Mouse (Mus musculus) lung, postnatal 4 days (tissue): ENCODE measurements around the gene Avpr1b.

Source experiments
- DNase-seq, 2 experiments: peaks; one replicate each; pipeline ENCODE4 v3.0.0; 2021

The Avpr1b gene

DNA sequence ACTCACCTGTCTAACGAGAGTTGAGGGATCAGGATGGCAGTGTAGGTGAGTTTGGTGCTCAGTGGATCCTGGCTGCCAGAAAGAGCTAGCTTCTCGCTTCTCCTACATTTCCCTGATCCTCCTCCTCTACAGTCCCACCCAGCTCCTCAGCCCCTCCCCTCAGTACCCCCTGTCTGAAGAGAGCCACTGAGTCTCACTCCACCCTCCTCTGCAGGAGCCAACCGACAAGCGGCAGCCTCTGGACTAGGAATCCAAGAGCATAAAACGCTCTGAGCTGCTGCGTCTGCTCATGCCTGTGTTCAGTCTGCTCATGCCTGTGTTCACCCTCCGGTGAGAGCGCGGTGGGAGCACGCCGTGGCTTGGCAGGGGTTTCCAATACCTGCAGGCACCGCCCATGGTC lies at the start of gene Avpr1b:
Gene Avpr1b, plus strand, starts transcription at position 335 of the 400 bp plus-strand sequence.
- no peak for DNase-seq

DNA sequence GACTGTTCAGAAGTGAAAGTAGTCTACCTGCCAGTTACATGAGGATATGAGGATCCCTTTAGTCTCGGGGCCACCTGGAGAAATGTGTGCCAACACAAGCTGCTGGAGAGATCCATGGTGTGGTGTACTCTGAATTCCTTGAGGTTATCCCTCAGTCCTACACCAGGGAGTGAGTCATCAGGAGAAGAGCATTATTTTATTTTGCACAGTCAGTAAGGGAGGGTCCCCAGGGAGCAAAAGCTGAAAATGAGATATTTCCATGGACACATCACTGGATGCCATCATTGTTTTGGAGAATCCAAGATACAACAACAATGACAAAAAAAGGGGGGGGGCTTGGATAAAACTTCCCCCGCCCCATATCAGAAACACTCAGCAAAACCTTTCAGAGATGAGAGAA lies 47.1 kb upstream of the Avpr1b start:
- no peak for DNase-seq

DNA sequence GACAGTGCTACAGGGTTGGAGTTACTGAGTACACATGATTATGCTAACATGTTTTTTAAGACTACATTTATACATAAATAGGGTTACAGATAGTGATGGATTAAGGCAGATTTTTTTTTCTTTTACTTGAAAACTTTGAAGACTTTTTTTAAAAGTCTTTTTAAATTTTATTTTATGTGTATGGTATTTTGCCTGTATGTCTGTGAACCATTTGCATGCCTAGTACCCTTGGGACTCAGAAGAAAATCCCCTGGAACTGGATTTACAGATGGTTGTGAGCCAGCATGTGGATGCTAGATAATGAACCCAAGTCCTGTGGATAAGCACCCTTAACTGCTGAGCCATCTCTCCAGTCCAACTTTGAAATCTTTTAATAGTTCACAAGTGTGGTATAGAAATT lies 45.6 kb upstream of the Avpr1b start:
- DNase-seq, result no peak

DNA sequence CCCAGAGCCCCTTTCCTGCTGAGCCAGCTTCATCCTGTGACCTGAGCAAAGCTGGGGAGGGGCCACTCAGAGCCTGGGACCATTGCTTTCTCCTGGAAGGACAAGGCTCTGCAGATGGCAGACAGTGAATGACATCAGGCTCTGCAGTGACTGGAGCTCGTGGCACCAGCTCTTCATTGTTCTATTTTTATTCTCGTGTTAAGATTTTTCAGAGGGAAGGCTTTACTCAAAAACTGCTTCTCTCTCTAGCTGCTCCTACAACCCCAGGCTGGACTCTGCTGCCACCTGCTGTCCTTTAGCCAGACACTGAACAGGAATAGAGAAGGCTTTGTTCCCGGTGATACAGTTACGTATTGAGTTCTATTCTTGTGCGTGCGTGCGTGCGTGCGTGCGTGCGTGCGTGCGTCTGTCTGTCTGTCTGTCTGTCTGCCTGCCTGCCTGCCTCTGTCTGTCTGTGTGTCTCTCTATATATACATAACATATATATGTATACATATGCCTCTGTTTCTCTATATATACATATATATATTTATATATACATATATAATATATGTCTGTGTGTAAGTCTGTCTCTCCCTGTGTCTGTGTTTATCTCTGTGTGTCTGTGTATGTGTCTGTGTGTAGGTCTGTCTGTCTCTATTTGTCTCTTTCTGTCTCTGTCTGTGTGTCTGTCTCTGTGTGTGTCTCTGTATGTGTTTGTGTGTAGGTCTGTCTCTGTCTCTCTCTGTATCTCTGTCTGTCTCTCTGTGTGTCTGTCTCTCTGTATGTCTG lies 43.8 kb upstream of the Avpr1b start:
- peak; percentile 76 to 84 for DNase-seq

DNA sequence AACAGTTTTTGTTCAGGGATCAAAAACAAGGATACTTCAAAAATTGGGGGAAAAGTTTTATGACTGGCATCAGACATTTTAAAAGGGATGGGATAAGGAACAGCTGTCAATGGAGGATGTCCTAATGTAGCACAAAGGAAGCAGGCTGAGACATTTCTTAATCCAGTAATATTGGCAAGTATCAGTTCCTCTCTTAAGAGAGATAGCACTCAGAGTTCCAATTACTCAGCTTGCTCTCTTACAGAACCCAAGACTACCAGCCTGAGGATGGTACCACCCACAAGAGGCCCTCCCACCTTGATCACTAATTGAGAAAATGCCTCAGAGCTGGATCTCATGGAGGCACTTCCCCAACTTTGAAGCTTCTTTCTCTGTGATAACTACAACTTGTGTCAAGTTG lies 38.5 kb upstream of the Avpr1b start:
- DNase-seq, result no peak

DNA sequence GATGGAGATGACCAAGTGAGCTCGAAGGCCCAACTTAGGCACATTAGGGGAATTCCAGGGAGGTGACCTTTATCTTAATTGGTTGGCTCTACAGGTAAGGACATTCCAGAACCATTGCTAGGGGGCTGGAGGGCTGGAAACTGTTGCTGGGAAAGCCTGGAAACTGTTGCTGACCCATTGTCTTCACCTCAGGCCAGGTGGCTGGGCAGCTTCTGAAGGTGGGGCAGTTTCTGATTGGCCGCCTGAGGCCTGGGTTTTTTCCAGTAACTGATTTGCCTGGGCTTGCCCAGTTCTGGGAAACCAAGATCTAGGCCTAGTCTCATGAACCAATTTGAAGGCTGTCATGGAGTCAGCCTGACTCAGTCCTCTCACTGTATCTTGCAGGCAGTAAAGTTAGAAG lies 37.0 kb upstream of the Avpr1b start:
- DNase-seq, result no peak

DNA sequence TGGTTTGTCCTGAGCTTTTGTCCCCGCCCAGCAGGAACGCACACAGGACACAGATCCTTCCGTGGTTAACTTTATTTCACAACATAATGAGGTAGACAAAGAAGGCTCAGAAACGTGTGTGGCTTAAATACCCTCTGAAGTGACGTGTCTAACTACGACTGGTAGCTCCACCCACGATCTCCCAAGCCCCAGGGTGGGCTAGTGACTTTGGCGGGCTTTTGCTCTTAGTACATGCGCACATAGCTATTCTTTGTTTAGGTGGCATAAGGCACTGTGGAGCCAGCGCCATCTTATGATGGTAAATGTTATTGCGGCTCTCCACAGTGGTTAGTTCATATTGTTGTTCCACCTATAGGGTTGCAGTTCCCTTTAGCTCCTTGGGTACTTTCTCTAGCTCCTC lies 33.0 kb upstream of the Avpr1b start:
- peak; percentile 25 to 27 for DNase-seq

DNA sequence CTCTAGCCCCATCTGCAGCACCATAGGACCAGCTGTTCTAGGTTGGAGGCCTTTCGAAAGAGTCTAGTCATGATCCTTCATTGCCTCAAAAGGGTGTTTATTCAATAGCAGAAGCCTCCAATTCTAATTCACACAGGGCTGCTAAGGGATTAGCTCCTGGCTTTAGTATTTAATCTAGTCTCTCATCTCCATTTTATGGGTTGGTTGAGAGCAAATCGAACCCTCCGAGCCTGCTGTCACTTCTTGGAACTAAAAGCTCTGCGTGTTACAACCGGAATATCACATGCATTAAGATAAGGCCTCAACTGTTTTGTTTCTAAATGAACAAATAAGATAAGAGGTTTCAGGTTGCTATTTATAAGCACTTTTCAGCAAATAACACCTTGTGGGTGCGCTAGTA lies 29.3 kb upstream of the Avpr1b start:
- DNase-seq, result no peak

DNA sequence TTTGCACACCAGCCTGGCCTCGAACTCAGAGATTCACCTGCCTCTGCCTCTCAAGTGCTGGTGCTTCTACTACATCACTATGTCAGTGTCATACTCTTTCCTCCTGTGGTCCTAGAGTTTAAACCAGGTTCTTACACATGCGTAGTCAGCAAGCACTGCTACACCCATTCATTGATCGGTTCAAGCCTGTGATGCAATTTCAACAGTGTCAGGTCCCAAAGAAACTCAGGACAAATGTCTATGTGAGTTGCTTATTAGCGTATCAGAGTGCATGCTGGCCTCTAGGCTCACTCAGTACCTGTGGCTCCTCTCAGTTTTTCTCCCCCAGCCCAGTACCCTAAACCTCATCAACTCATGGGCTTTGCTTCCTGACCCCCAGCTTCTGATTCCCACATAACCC lies 28.6 kb upstream of the Avpr1b start:
- no peak for DNase-seq

DNA sequence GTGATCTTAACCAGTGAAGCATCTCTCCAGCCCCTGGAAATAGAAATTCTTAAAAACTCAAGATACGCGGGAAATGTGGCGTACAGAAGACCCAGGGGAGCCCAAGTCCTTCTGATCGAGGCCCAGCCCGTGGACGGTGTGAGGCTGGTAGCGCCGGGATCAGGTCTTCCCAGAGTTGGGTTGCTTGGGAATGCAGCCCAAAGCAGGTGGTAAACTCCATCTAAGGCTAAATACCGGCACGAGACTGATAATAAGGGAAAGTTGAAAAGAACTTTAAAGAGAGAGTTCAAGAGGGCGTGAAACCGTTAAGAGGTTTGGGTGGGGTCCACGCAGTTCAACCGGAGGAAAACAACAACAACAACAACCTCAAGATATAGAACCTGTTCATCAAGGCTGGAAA lies 25.3 kb upstream of the Avpr1b start:
- DNase-seq, result peak in 1 of 2 experiments; percentile 24

DNA sequence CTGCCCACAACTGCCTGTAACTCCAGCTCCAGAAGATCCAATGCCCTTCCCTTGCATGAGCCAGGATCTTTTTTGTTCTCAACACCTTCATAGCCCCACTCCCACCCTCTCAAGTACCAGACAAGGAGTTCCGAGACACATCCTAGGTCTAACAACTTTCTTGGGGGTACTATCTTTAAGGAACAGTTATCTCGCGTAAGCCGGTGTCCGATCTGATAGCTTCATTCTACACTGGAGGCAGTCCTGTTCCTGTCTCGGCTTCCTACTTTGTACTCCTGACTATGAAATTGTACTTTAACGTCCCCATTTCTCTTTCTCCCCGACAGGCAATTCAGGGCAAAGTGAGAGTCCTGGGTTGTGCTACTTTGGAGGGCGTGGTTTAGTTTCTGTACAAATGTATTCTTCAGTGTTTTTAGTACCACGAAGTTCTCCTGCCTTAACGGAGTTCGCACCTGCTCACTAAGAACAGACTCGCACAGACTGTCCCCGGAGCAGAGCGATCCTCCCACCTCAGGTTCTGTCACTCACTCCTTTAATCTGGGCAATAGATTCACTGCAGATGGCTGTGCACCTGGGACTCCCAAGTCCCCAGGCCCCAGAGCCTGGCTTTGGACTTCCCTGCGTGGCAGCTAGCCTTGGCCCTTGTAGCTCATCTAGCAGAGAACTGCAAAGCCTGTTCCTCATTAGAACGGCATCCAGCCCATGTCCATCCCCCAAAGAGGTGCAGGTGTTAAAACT lies 19.9 kb upstream of the Avpr1b start:
- no peak for DNase-seq

DNA sequence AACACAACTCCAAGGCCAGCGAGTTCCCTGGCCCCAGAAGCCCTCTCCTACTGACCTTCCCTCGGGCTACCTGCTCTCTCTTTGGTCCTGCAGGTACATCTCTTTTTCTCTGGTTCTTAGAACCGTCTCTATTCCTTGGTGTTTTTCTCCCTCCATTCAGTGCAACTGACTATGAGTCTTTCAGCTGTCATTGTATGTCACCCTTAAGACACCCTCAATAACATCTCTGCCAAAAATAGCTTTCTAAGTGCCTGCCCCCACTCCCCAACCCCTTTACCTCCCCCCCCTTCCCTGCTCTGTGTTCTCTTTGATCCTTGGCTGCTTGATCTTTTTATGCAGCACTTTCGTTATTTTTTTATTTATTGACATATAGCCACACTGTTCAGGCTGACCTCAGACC lies 18.6 kb upstream of the Avpr1b start:
- no peak for DNase-seq

DNA sequence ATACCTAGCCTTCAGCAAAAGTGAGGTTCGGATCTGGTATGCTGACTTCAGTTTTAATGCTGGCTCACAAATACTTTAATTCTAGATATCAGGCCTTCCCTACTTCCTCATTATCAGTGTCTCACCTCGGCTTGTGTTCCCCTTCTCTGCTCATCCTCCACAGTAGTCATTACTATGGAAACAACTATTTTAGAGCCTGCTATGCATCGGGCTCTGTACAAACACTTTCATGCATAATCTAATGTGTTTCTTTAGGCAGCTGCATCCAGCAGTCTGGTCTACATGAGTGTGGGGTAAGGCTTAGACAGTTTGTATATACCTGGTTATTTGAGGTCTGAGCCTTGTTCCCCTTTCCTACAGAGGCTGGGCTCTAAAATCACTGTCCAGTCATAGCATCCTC lies 15.4 kb upstream of the Avpr1b start:
- DNase-seq, result no peak

DNA sequence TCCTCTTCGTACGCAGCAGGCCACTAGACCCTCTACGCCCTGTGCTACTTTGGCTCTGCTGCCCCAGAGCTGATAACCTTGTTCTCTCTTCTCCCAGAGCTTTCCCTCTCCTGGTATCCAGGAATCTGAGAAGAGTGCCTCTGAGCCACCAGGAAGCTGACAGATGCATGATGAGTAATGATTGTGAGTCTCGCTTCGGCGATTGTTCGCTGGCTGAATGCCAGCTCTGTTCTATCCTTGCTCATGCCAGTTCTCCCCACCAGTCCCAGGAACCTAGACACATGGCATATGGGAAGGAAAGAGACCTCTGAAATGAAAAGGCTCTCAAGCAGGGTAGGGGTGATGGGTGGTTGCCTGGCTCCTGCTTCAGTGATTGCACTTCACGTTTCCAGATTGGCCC lies 12.2 kb upstream of the Avpr1b start:
- no peak for DNase-seq

DNA sequence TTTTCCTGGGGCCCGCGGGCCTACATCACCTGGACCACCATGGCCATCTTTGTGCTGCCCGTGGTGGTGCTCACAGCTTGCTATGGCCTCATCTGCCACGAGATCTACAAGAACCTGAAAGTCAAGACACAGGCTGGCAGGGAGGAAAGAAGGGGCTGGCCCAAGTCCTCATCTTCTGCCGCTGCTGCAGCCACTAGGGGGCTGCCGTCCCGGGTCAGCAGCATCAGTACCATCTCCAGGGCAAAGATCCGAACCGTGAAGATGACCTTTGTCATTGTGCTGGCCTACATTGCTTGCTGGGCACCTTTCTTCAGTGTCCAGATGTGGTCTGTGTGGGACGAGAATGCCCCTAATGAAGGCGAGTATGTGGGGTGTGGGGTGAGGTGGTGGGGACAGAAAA lies 1.3 kb downstream of the Avpr1b start:
- DNase-seq, result peak; percentile 8 to 23

DNA sequence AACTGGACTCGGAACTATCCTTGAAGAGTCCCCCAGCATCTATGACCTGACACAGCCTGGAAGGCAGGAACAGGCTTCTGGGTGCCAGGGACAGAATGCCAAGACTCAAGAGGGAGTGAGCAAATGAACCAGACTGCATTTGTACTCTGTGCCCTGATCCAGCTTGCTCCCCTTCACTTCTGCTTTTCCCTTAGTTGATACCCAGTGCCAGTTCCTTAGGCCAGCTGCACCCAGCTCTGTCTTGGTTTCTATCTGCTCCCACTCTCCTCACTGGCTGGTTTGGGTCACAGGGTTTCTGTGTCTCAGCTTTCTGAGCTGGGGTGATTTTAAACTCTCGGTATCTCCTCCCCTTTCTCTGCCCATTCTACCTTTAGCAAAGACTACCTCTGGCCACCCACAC lies 7.7 kb downstream of the Avpr1b start:
- DNase-seq, result no peak

DNA sequence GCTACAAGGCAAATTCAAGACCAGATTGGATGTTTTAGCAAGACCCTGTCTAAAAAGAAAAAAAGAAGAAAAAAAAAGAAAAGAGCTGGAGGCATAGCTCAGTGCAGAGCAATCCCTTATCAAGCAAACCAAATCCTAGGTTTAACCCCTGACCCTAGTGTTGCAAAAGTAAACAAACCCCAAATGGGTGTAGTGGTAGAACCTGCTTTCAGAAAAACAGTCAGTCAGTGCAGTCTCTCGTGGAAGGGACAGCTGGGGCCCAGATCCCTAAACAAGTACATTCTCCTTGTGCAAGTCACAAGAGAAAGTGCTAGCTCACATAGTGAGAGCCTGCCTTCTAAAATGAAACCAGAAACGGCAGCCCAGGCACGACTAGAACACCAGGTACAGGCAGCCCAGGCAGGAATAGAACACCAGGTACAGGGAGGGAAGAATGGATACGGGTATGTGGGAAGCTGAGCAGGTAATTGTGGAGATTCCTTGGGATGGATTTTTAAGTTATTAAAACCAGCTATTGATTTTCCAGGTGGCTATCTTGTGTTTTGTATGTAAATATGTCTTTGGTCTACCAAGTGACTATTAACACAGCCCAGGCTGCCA lies 13.6 kb downstream of the Avpr1b start:
- DNase-seq, result no peak

DNA sequence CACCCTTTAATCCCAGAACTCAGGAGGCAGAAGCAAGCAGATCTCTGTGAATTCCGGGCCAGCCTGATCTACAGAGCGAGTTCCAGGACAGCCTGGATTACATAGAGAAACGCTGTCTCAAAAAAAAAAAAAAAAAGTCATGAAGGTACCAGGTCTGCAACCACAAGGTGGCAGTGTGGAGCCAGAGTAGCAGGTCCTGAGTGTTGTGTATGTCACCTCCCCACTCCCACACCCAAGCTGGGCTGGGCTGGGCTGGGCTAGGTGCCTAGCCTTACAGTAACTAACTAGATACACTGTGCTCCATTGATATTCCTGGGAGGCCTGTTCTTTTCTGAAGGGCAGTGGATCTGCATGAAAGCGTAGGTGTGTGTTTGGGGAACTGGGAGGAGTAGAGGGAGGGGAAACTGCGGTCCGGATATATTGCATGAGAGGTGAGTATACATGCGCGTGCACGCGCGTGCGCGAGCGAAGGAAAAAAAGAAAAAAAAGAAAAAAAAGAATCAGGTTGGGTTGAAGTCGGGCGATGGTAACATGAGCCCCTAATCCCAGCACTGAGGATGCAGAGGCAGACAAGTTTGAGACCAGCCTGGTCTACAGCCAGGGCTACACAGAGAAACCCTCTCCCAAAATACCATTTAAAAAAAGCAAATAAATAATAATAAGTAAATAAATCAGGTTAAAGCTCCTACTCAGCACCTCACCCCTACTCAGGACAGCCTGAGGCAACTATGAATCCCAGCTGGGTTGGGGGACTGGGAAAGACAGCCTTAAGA lies 14.5 kb downstream of the Avpr1b start:
- DNase-seq, result peak; percentile 75 to 81

DNA sequence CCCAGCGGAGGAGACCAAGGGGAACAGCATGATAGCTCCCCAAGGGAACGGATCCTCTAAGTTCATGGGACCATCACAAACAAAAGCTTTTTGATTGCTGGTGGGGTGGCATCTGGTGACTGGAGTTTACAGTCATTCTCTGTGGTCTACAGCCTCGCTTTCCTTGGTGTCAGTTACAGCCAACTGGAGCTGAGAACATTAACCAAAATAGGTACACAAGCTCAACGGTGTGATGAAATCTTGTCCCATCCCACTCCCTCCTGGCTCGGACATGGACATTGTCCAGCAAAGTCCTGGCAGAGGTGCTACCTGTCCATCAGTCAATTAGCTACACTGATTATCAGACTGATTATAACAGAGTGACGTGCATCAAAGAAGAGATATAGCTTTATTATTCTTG lies 15.6 kb downstream of the Avpr1b start:
- no peak for DNase-seq

DNA sequence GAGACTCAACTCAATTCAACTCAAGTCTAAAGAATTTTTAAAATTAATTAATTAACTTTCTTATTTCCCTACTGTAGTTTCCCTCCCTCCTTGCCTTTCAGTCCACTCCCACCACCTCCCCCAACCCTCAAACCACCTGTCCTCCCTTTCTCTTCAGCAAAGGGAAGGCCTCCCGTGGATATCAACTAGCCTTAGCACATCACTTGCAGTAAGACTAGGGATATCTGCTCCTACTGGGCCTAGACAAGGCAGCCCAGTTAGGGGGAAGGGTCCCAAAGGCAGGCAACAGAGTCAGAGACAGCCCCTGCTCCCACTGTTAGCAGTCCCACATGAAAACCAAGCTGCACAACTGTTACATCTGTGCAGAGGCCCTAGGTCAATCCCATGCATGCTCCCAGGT lies 17.1 kb downstream of the Avpr1b start:
- DNase-seq, result no peak

DNA sequence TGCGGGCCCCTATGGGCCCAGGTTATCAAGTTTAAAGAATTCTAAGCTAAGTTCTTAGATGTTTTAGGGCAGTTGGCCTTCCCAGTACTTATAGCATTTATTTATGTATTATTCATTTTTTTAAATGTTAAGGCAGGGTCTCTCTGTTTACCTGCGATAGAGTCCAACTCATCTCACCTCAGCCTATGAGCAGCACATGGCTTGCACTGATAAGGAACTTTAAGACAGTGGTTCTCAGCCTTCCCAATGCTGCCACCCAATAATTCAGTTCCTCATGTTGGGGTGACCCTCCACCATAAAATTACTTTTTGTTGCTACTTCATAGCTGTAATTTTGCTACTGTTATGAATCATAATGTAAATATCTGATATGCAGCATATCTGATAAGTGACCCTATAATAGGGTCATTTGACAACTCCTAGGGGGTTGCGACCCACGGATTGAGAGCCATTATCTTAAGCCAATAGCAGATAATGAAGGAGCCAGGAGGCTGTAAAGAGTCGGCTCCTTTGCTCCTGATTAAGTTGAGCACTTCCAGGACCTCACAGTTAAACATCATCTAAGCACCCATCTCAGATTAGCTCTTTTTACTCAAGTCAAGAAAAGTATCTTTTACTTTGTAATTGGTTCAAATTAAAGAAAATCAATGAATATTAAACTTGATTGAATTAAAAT lies 17.6 kb downstream of the Avpr1b start:
- no peak for DNase-seq

DNA sequence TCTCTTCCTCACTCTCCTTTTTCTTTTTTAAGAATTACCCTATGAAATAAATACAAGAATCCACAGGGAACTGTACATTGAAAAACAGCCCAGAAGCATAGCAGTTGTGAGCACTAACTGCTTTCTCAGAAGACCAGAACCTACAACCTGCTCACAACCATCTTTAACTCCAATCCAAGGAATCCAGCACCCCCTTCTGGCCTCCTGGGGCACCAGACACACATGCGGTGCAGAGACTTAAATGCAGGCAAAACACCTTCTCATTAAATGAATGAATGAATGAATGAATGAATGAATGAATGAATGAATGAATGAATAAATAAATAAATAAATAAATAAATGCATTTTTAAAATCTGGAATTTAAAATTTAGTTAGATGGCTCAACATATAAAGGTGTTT lies 19.5 kb downstream of the Avpr1b start:
- no peak for DNase-seq

DNA sequence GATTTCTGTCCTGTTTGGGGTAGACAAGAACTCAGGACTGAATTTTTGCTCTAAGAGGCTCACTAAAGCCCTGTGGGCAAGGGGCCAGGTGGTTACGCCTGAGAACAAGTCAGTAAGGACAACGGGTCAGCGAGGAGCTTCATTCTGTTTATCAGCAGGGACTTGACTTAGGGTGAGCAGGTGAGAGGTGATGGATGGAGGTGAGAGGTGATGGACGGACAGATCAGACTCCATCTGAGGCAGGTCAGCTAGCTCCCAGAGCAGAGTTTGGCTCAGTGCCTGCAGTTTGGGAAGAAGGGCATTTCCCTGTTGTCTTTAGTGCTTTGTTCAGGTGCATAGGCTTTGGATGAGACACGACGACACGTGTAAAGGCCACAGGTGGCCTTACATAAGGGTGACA lies 20.3 kb downstream of the Avpr1b start:
- DNase-seq, result no peak
